Mouse (Mus musculus): ENCODE data around the gene Apba2.

Apba2 gene

GRCm38 (mm10) chr7:64658914-64659313 lies 157.4 kb downstream of the Apba2 start:
- DNase-seq (ENCODE audit: low read depth), result no peak

DNA sequence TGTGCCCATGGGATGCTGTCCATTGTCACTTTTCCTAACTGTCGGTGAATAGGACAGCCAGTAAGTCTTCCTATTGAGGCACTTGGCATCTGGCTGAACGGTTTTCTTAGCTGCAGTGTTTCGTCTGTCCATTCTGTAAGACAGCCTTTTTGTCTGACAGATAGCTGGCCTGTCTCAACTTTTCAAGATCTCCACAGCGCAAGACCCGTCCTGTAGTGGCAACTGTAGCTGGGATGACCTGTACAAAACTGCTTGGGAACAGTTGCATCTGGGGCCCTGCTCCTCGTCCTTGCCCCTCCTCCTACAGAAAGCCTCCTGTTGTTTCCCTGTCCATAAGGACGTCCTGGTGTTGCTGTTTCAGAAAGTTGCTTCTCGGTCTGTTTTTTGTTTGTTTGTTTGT lies 157.8 kb downstream of the Apba2 start:
- DNase-seq (ENCODE audit: low read depth), result no peak

GRCm38 (mm10) chr7:64662506-64662905 lies 161.0 kb downstream of the Apba2 start:
- DNase-seq (ENCODE audit: low read depth), result no peak

- no peak for DNase-seq (ENCODE audit: low read depth)
Observed at GRCm38 (mm10) chr7:64663600-64663999, 162.1 kb downstream of the Apba2 start.

- DNase-seq (ENCODE audit: low read depth), result no peak
Observed at GRCm38 (mm10) chr7:64665120-64665519, 163.6 kb downstream of the Apba2 start.

DNA sequence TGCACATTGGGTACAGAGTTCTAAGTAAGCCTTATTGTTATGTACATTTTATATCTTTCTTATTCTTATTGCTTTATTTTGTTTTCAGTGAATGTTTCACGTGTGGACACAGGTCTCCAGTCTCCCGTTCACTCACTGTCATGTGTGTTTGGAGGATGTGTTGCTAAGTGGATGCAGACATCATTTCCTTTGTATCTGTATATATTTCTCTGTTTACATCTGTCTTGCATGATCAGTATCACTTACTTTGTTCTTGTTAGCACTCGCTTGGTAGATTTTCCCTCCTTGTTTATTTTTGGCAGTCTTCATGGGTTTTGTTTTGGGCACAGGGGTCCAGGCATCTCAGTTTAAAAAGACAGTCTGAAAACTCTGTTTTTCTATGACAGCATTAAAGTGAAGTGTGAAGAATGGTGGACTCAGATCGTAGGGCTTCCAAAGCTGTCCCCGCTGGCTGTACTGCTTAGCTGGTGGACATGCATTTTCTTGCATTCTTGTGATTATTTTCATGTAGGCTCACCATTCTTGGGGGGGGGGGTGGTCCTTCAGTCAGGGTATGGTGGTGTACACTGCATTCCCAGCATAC lies 164.3 kb downstream of the Apba2 start:
- no peak for DNase-seq (ENCODE audit: low read depth)

GRCm38 (mm10) chr7:64667959-64668358 lies 166.5 kb downstream of the Apba2 start:
- no peak for DNase-seq (ENCODE audit: low read depth)

DNA sequence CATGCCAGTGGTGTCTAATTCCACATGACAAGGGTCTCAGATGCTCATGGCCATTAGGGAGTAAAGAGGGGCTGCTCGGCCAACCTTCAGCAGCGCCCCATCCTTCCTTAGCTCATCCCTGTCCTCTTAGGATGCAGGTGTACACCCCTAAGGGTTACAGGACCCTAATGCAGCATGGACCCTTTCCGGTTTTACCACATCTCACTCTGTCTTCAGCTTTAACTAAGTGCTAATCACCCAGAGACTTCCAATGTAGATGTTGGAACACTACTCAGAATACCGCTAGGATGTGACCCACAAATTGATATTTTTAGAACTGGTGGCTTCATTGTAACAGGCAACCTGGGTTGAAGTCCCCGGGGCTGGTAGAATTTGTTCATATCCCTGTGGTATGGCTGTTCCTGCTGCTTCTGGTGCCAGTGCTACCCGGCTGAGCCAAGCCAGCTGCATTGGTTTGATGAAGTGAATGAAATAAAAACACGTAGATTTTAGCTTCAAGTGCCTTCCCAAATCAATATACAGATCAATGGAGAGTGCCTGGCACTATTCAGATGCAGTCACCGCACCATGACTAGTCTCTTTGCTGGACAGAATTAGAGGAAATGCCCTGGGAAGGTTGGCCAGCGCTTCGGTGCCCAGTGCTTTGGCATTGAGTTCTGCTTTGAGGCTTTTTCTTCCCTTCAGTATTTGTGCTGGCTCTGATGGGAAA lies 178.4 kb downstream of the Apba2 start:
- DNase-seq (ENCODE audit: low read depth), result no peak

- no peak for DNase-seq (ENCODE audit: low read depth)
Observed at GRCm38 (mm10) chr7:64684893-64685292, 183.4 kb downstream of the Apba2 start.

- no peak for DNase-seq (ENCODE audit: low read depth)
Observed at GRCm38 (mm10) chr7:64688115-64688817, 186.8 kb downstream of the Apba2 start.

GRCm38 (mm10) chr7:64691831-64692230 lies 190.3 kb downstream of the Apba2 start:
- DNase-seq (ENCODE audit: low read depth), result no peak

GRCm38 (mm10) chr7:64694937-64695336 lies 193.4 kb downstream of the Apba2 start:
- DNase-seq (ENCODE audit: low read depth), result no peak

GRCm38 (mm10) chr7:64696521-64697281 lies 195.2 kb downstream of the Apba2 start:
- no peak for DNase-seq (ENCODE audit: low read depth)

DNA sequence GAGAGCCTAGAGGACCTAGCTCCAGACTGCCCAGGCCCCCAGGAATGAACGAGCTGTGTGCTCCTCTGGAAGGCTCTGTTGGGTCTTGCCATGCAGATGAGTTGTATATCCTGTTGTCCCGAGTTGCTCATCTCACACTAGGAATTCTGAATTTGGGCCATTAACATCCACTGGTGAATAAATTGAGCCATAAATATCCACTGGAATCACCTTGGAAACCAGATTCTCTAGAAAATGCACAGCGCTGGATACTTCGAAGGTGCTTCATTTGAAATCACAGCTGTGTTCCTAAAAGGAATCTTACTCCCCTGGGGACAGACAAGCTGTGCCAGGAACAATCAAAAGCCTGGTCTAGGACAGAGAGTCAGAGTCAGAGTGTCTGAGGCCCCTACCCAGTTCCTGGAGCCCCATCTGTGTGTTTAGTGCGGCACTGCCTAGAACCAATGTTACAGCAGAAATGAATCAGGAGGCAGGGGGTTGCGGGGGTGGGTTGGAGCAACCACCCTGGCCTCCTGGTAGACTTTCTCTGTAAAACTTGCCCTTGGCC lies 196.4 kb downstream of the Apba2 start:
- DNase-seq (ENCODE audit: low read depth), result no peak

GRCm38 (mm10) chr7:64704060-64704595 lies 202.6 kb downstream of the Apba2 start:
- DNase-seq (ENCODE audit: low read depth), result no peak

GRCm38 (mm10) chr7:64708176-64708575 lies 206.7 kb downstream of the Apba2 start:
- no peak for DNase-seq (ENCODE audit: low read depth)

DNA sequence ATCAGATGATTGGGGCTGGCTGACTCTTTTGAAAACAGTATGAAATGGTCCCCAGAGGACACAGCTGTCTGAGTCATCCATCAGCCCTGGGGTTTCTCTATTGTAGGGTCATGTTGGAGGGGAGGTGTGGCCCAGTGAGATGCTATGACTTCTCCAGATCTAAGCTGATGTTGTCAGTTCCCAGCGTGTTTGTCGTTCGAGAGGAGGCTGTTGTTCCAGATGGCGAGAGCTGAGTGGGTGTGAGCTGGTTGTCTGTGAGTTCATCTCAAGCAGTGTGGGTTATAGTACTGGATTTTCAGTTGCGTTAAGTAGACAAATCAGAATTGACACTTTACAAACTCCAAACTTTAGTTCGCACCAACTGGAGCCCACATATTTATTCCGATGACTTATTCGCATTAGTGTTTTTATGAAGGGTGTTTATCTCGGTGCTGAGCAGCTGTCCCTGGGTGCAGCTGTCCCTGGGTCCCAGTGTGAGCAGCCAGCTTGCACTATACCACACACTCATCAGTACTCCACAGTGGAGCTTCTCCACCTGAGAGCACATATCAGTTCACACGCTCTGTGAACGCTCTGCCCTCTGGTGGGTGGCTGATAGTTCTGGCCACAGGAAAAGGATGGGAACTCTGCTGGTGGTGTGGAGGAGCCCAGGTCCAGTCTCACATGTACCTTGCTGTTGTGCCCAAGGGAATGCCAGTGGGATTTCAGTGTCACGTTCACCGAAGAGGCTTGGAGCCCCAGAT lies 208.2 kb downstream of the Apba2 start:
- no peak for DNase-seq (ENCODE audit: low read depth)

GRCm38 (mm10) chr7:64716286-64716685 lies 214.8 kb downstream of the Apba2 start:
- DNase-seq (ENCODE audit: low read depth), result no peak

DNA sequence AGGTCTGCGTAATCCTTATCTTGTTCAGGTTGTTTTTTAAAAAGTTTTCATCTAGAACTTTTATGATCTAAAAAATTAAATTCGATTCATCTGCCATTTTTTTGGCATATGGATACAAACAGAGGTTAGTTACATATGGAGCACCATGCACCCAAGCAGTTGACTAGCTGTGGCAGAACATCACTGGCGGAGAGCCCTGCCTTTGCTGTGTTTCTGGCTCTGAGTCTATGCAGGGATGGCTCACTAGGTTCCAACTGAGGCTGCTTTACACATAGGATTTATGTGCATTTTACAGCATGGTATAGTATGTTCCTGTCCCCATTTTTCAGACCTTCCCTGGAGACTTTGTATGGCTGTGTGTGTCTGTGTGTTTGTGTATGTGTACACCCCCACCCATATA lies 221.8 kb downstream of the Apba2 start:
- DNase-seq (ENCODE audit: low read depth), result no peak

DNA sequence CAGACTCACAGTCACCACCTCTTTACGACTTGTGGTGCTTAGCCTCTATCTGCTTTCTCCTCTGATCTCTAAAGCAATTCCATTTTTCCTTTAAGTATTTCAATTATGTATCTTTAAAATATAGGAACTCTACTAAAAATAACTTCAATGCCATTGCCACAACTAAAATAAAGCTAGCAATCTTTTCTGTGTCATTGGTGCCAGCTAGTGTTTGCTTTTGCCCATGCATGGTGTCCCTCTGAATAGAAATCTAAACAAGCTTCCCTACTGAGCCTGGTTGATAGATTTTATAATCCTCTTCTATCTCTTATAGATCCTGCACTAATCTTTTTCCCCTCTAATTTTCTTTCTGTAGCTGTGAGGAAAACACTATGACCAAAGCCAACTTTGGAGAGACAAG lies 222.9 kb downstream of the Apba2 start:
- DNase-seq (ENCODE audit: low read depth), result no peak

- no peak for DNase-seq (ENCODE audit: low read depth)
Observed at GRCm38 (mm10) chr7:64725967-64726695, 224.6 kb downstream of the Apba2 start.

Data from fibroblast of lung, adult 2 months (primary cell).